Mouse (Mus musculus) heart, postnatal 25 days (tissue): ENCODE data around the gene Fam163a. TPM values are rescaled to one million over a fixed set of nuclear protein-coding genes. Genes with fewer than 3 reads are reported as not detected.
"Not testable (repeated sequence)": the region's sequence is repeated elsewhere in the genome, so short reads cannot be mapped to it uniquely, and the experiment has no call there.

Source experiments
- DNase-seq: peaks from one replicate; pipeline ENCODE4 v3.0.0; 2022; ENCODE audit warnings: low spot score
- intact Hi-C: fragments of 180-260 bp; cut with DNase I; formaldehyde crosslinking; loops from one replicate; pipeline ENCODE4 v1.15.1; 2025
- total RNA-seq, 2 experiments: library from RNA; stranded (reverse); gene quantifications; 2 replicates each; pipeline ENCODE4 v1.2.3; 2021

Gene Fam163a
- under 1 TPM in 1 of 2 experiments, not detected in 1; 0.06 TPM for total RNA-seq

GRCm38 (mm10) chr1:156204656-156205131 lies at the start of gene Fam163a:
TSS of gene Fam163a (minus strand) at chr1:156205026.
- intact Hi-C loops: no loop called here
- no peak for DNase-seq

GRCm38 (mm10) chr1:156251096-156251495 lies 46.3 kb upstream of the Fam163a start:
- DNase-seq, intact Hi-C loops: not testable (repeated sequence)

GRCm38 (mm10) chr1:156247893-156248292 lies 43.1 kb upstream of the Fam163a start:
- intact Hi-C loops: no loop called here
- DNase-seq: no peak

GRCm38 (mm10) chr1:156241713-156242348 lies 37.0 kb upstream of the Fam163a start:
- DNase-seq: no peak
- intact Hi-C loops: loop anchor here (1.0 kb wide), 1 partner anchor 157 kb away; no protein-coding TSS in a partner anchor

GRCm38 (mm10) chr1:156241035-156241434 lies 36.2 kb upstream of the Fam163a start:
- intact Hi-C loops: loop anchor here (1.0 kb wide), 1 partner anchor 156 kb away; no protein-coding TSS in a partner anchor
- DNase-seq: no peak

GRCm38 (mm10) chr1:156231122-156231521 lies 26.3 kb upstream of the Fam163a start:
- intact Hi-C loops: no loop called here
- DNase-seq: no peak

GRCm38 (mm10) chr1:156230339-156231089 lies 25.7 kb upstream of the Fam163a start:
- peak; percentile 27 for DNase-seq
- intact Hi-C loops: no loop called here

GRCm38 (mm10) chr1:156229448-156229847 lies 24.6 kb upstream of the Fam163a start:
- intact Hi-C loops: loop anchor here (1.0 kb wide), 1 partner anchor 143 kb away; no protein-coding TSS in a partner anchor
- DNase-seq: no peak

- no peak for DNase-seq
- intact Hi-C loops: loop anchor here (1.0 kb wide), 1 partner anchor 142 kb away; no protein-coding TSS in a partner anchor
Measured at GRCm38 (mm10) chr1:156228728-156229127, 23.9 kb upstream of the Fam163a start.

- intact Hi-C loops: no loop called here
- no peak for DNase-seq
Measured at GRCm38 (mm10) chr1:156226903-156227302, 22.1 kb upstream of the Fam163a start.

- DNase-seq: no peak
- intact Hi-C loops: no loop called here
Measured at GRCm38 (mm10) chr1:156222205-156223000, 17.6 kb upstream of the Fam163a start.

- intact Hi-C loops: no loop called here
Measured at GRCm38 (mm10) chr1:156221327-156221726, 16.5 kb upstream of the Fam163a start.

GRCm38 (mm10) chr1:156218573-156218972 lies 13.7 kb upstream of the Fam163a start:
- intact Hi-C loops: no loop called here
- DNase-seq: no peak

More at GRCm38 (mm10) chr1:156221327-156221726, 16.5 kb upstream of the Fam163a start:
- no peak for DNase-seq

GRCm38 (mm10) chr1:156217941-156218340 lies 13.1 kb upstream of the Fam163a start:
- DNase-seq: no peak

GRCm38 (mm10) chr1:156217393-156217792 lies 12.6 kb upstream of the Fam163a start:
- intact Hi-C loops: no loop called here
- DNase-seq: peak; percentile 29

More at GRCm38 (mm10) chr1:156217941-156218340, 13.1 kb upstream of the Fam163a start:
- intact Hi-C loops: no loop called here

- DNase-seq: no peak
- intact Hi-C loops: no loop called here
Measured at GRCm38 (mm10) chr1:156216249-156216648, 11.4 kb upstream of the Fam163a start.

GRCm38 (mm10) chr1:156214651-156215050 lies 9.8 kb upstream of the Fam163a start:
- no peak for DNase-seq
- intact Hi-C loops: no loop called here

- no peak for DNase-seq
- intact Hi-C loops: no loop called here
Measured at GRCm38 (mm10) chr1:156212923-156213322, 8.1 kb upstream of the Fam163a start.

- no peak for DNase-seq
- intact Hi-C loops: no loop called here
Measured at GRCm38 (mm10) chr1:156211809-156212317, 7.0 kb upstream of the Fam163a start.

- intact Hi-C loops: no loop called here
- no peak for DNase-seq
Measured at GRCm38 (mm10) chr1:156205164-156205563, 338 bp upstream of the Fam163a start.
